Mouse (Mus musculus) gonadal fat pad, adult 2 months (tissue): ENCODE measurements around the gene Apoa4. TPM values are rescaled to one million over a fixed set of nuclear protein-coding genes. Genes with fewer than 3 reads are reported as not detected.

Experiments used
- DNase-seq: peaks from one replicate; pipeline ENCODE4 v3.0.0-alpha.2; 2012; ENCODE audit warnings: low read depth
- polyA plus RNA-seq: library from polyadenylated mRNA; depleted of rRNA; stranded (reverse); fragments of >200 nt; gene quantifications from 2 replicates; pipeline ENCODE4 v1.2.3, GENCODE M21; 2012; rRNA removed

Gene Apoa4
- polyA plus RNA-seq, 1 experiment: not detected

DNA sequence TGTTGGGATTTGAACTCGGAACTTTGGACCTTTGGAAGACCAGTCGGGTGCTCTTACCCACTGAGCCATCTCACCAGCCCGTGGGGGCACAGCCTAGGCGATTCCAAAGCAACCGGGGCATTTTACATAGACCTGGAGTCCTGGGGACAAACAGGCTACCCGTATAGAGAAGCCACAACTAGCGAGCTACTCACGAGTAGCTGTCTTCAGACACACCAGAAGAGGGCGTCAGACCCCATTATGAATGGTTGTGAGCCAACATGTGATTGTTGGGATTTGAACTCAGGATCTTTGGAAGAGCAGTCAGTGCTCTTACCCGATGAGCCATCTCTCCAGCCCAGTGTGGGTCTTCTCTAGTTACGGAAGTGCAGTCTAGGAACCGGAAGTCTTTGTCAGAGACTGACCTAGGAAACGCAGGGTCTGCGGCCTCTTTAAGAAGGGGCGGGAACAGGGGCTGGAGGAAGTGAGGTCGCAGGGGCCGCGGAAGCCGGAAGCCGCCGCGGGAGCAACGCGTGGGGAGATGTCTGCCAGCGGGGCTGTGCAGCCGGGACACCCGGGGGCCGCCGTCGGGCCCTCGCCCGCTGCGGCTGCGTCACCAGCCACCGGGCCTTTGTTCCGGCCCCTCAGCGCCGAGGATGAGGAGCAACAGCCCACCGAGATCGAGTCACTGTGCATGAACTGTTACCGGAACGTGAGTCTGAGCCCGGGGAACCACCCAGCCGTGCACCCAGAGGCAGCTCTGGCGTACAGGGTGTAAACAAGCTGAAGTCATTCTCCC lies 32.4 kb downstream of the Apoa4 start, which contains the start of gene Zpr1:
Gene Zpr1, plus strand, starts transcription at position 388 of the 778 bp plus-strand sequence.
- DNase-seq: peak; percentile 54

DNA sequence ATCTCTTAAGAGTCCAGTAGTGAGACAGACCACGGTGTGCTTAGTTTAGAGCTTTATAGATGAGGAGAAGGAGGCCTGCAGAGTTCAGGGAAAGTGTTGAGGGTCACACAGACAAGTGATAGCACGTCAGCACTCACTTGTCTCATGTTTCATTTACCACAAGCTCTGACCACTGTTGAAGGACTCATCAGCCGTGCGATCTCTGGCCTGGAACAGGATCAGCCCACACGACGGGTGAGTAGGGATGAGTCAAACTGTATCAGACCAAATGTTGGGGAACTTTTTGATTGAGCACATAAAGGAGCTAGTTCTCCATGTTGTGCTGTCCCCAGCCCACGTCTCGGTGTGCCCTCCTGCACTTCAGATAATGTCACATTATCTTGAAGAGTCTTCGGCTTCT lies 34.0 kb downstream of the Apoa4 start:
- no peak for DNase-seq

DNA sequence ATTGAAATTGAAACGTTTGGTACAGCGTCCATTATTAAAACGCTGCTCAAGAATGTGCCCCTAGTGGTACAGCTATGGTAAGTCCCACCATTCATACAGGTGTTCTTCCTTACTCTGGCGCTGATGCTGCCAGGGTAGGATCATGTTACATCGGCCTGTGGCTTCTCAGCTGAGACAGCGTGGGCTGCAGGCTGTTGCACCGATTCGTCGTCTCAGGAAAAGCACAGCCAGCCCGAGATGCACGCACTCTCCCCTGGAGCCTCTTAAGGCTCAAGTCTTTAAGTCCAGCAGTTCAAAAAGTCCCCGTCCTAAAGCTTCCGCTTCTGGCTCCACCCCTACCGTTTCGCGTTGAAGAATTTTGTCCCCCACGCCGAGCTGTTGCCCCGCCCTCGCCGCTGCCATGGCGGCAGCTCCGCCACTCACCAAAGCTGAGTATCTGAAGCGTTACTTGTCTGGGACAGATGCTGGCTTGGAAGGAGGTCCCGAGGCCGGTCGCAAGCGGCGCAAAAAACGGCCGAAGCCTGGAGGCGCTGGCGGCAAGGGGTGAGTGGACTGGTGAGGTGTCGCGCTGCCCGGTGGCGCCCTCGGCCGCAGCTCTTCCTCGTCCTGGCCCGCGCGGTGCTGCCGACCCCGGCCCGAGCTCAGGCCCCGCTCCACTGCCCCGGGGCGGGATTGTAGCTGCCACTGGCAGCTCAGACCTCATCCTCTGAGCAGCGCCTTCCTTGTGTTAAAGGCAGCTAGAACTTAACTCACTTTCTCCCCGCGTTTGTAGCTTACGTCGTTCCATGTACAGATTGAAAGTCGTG lies 42.3 kb downstream of the Apoa4 start, which contains the start of gene Bud13:
Gene Bud13, plus strand, starts transcription at position 378 of the 806 bp plus-strand sequence.
- DNase-seq: peak; percentile 60

Other genes with a start within 250 kb of the Apoa4 start
- 30.7 and 31.7 TPM in 2 replicates for gene Pafah1b2, start 228.0 kb upstream of the Apoa4 start, polyA plus RNA-seq
- 11.7 and 21.0 TPM in 2 replicates for gene Sik3, start 227.9 kb upstream of the Apoa4 start, polyA plus RNA-seq
- gene Apoa1, start 12.1 kb upstream of the Apoa4 start, polyA plus RNA-seq: 0.58 and 5.2 TPM in 2 replicates
- 1.9 and 11.9 TPM in 2 replicates for gene Apoc3, start 5.1 kb upstream of the Apoa4 start, polyA plus RNA-seq
- 0.19 and 1.1 TPM in 2 replicates for gene Apoa5, start 27.9 kb downstream of the Apoa4 start, polyA plus RNA-seq
- 20.5 and 23.9 TPM in 2 replicates for gene Zpr1, start 32.4 kb downstream of the Apoa4 start, polyA plus RNA-seq
- gene Bud13, start 42.3 kb downstream of the Apoa4 start, polyA plus RNA-seq: 7.6 and 8.1 TPM in 2 replicates
- 0.99 TPM in 1 of 2 replicates, not detected in the other for gene 4931429L15Rik, start 79.3 kb downstream of the Apoa4 start, polyA plus RNA-seq